Mouse (Mus musculus): Measurements from ENCODE around the gene Pa2g4.

- no peak for TF ChIP-seq CTCF (IDR thresholded peaks at IDR 0.05; ENCODE audit: low read depth)
- TF ChIP-seq EP300 (IDR thresholded peaks at IDR 0.05; ENCODE audit: low read depth), result no peak
Measured at GRCm38 (mm10) chr10:128588136-128588535, 22.3 kb upstream of the Pa2g4 start.

All from liver, embryonic 14.5 days (tissue).